Mouse (Mus musculus) neural tube, embryonic 14.5 days (tissue): Measurements from ENCODE around the gene Ankrd42. TPM values are rescaled to one million over a fixed set of nuclear protein-coding genes. Genes with fewer than 3 reads are reported as not detected.

Source experiments
- ATAC-seq: fragments of 200-750 bp; cut with Nextera tagmentation; 2 replicates; pipeline ENCODE4 v1.8.0; 2017; ENCODE audit warnings: low read depth, mild to moderate bottlenecking, moderate TSS enrichment, moderate library complexity
- H3K27ac ChIP-seq: fragments of 300-500 bp; sonication (generic); 2 replicates; pipeline ENCODE4 v1.5.1; 2014; ENCODE audit warnings: low read depth, mild to moderate bottlenecking, control low read depth, low read length, moderate library complexity, mixed read lengths
- H3K27me3 ChIP-seq: fragments of 300-500 bp; sonication (generic); 2 replicates; pipeline ENCODE4 v1.6.1; 2014; ENCODE audit warnings: low read length; ENCODE audit not compliant: control insufficient read depth, insufficient read depth
- H3K36me3 ChIP-seq: fragments of 300-500 bp; sonication (generic); 2 replicates; pipeline ENCODE4 v1.6.1; 2014; ENCODE audit warnings: low read length, mixed read lengths; ENCODE audit not compliant: control insufficient read depth, insufficient read depth
- H3K4me1 ChIP-seq: fragments of 300-500 bp; sonication (generic); 2 replicates; pipeline ENCODE4 v1.6.1; 2014; ENCODE audit warnings: low read length; ENCODE audit not compliant: control insufficient read depth, insufficient read depth
- H3K4me2 ChIP-seq: fragments of 300-500 bp; sonication (generic); 2 replicates; pipeline ENCODE4 v1.6.1; 2014; ENCODE audit warnings: mild to moderate bottlenecking, low read depth, low read length, control low read depth
- H3K4me3 ChIP-seq: fragments of 300-500 bp; sonication (generic); 2 replicates; pipeline ENCODE4 v1.5.1; 2014; ENCODE audit warnings: low read depth, low read length, control low read depth, mixed read lengths
- H3K9ac ChIP-seq: fragments of 300-500 bp; sonication (generic); replicated peaks from 2 replicates; pipeline ENCODE4 v1.6.1; 2014; ENCODE audit warnings: low read depth, mild to moderate bottlenecking, control low read depth, low read length, mixed read lengths
- H3K9me3 ChIP-seq: fragments of 300-500 bp; sonication (generic); 2 replicates; pipeline ENCODE4 v1.6.1; 2016; ENCODE audit warnings: low read length; ENCODE audit not compliant: control insufficient read depth
- WGBS: fragments of 180-500 bp; shearing (Covaris S2); extraction: QIAGEN DNeasy Blood & Tissue Kit; methylation state at CpG from one replicate; pipeline ENCODE4 v1.1.7; 2014; 5-methylcytosine and 5-hydroxymethylcytosine counted together
- polyA plus RNA-seq: library from polyadenylated mRNA; unstranded; fragments of >200 nt; fragmentation: Nextera tagmentation; extraction: Ambion mirVana; gene quantifications from 2 replicates; pipeline ENCODE4 v1.2.1, GENCODE M21; 2014

The Ankrd42 gene
- polyA plus RNA-seq, 1 experiment from 2014 or later = 16.5 TPM

DNA sequence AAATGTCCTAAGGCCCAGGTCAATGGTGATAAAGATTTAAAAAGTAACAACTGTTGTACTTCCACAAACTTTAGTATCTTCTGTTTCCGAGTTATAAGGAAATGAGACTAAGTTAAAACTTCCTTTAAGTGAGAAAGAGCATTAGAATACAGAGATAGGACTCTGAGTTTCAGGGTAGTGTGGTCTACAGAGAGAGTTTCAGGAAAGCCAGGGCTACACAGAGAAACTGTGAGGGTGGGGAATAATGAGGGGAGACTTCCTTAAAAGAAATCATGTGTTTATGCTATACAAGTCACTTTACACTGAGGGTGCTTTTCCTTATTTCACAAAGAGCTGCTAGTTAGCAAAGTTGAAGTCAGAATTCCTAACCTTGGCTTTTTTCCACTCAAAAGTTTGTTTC lies 16.4 kb upstream of the Ankrd42 start:
- Histone ChIP-seq H3K27me3 (no peaks in the 10 kb centered on the region), H3K9me3 (no peaks in the 10 kb centered on the region), H3K9ac (no peak overlapping the region), H3K36me3 (peaks cover 27% of the 10 kb centered on the region), H3K4me1 (peaks cover 4% of the 10 kb centered on the region; the same call in 1 of the 2 replicates), H3K27ac (no peak overlapping the region), H3K4me2 (no peak overlapping the region), H3K4me3 (no peak overlapping the region)
- no peak for ATAC-seq
- WGBS = 95% methylated on average over 1 of the region's 1 CpGs

- no peak for ATAC-seq
- Histone ChIP-seq H3K9ac (no peak overlapping the region), H3K4me2 (no peak overlapping the region), H3K36me3 (peaks cover 27% of the 10 kb centered on the region), H3K27ac (no peak overlapping the region), H3K4me3 (no peak overlapping the region), H3K4me1 (no peaks in the 10 kb centered on the region), H3K27me3 (no peaks in the 10 kb centered on the region), H3K9me3 (no peaks in the 10 kb centered on the region)
- WGBS = 91% methylated on average over 7 of the region's 7 CpGs
Measured at GRCm38 (mm10) chr7:92647790-92648189, 10.8 kb upstream of the Ankrd42 start.

GRCm38 (mm10) chr7:92642358-92642757 lies 5.4 kb upstream of the Ankrd42 start:
- H3K4me1 ChIP-seq = peaks cover 8% of the 10 kb centered on the region
- H3K9ac ChIP-seq = no peak overlapping the region
- H3K27ac ChIP-seq = no peak overlapping the region
- H3K36me3 ChIP-seq = peaks cover 22% of the 10 kb centered on the region; the same call in 1 of the 2 replicates
- H3K9me3 ChIP-seq = no peaks in the 10 kb centered on the region
- no peaks in the 10 kb centered on the region for H3K27me3 ChIP-seq
- H3K4me3 ChIP-seq = no peak overlapping the region
- no peak for ATAC-seq
- no peak overlapping the region for H3K4me2 ChIP-seq

- 0 out of 2 replicates have a peak, but pooled peaks cover 3% of the 10 kb centered on the region for H3K36me3 ChIP-seq
- H3K9ac ChIP-seq = peak overlapping the region; percentile 64; the same call in 1 of the 2 replicates
- H3K4me2 ChIP-seq = peak overlapping the region; percentile 98
- no peaks in the 10 kb centered on the region for H3K9me3 ChIP-seq
- peak overlapping the region; percentile 85; the same call in 1 of the 2 replicates for H3K4me3 ChIP-seq
- WGBS = 90% methylated on average over 5 of the region's 5 CpGs
- peaks cover 16% of the 10 kb centered on the region for H3K4me1 ChIP-seq
- no peak for ATAC-seq
- H3K27ac ChIP-seq = no peak overlapping the region
- H3K27me3 ChIP-seq = no peaks in the 10 kb centered on the region
Measured at GRCm38 (mm10) chr7:92638050-92638449, 1.1 kb upstream of the Ankrd42 start.

- peak overlapping the region; percentile 85 for H3K4me3 ChIP-seq
- peaks cover 16% of the 10 kb centered on the region for H3K4me1 ChIP-seq
- H3K27me3 ChIP-seq = no peaks in the 10 kb centered on the region
- H3K9me3 ChIP-seq = no peaks in the 10 kb centered on the region
- peak overlapping the region; percentile 64 for H3K9ac ChIP-seq
- 2% methylated on average over 49 of the region's 49 CpGs for WGBS
- H3K27ac ChIP-seq = no peak overlapping the region; the same call in 1 of the 2 replicates
- H3K36me3 ChIP-seq = 0 out of 2 replicates have a peak, but pooled peaks cover 1% of the 10 kb centered on the region
- ATAC-seq = peak; percentile 81
- peak overlapping the region; percentile 98 for H3K4me2 ChIP-seq
Measured at GRCm38 (mm10) chr7:92636295-92637011, 489 bp downstream of the Ankrd42 start.

DNA sequence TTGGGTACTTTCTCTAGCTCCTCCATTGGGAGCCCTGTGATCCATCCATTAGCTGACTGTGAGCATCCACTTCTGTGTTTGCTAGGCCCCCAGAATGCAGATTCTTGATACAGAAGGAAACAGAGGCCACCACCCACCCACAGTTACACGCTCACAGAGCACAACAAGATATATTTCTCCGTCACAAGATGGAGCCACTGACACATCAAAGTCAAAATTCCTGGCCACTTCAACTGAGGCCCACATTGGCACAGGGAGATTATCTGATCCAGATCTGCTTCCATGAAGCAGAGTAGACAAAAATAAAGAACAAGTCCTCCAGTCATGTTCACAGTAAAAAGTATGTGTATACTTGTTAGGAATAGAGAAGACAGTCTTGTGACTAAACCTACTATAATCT lies 6.8 kb downstream of the Ankrd42 start:
- no peak for ATAC-seq
- WGBS = 59% methylated on average over 2 of the region's 2 CpGs
- H3K4me2 ChIP-seq = no peak overlapping the region
- H3K9me3 ChIP-seq = no peaks in the 10 kb centered on the region
- no peak overlapping the region for H3K9ac ChIP-seq
- no peak overlapping the region for H3K27ac ChIP-seq
- H3K27me3 ChIP-seq = no peaks in the 10 kb centered on the region
- H3K4me3 ChIP-seq = no peak overlapping the region
- H3K36me3 ChIP-seq = no peaks in the 10 kb centered on the region
- no peaks in the 10 kb centered on the region for H3K4me1 ChIP-seq

- H3K27me3 ChIP-seq = no peaks in the 10 kb centered on the region
- no peak overlapping the region for H3K4me3 ChIP-seq
- WGBS = 56% methylated on average over 2 of the region's 2 CpGs
- no peak for ATAC-seq
- H3K27ac ChIP-seq = no peak overlapping the region
- no peaks in the 10 kb centered on the region for H3K4me1 ChIP-seq
- no peak overlapping the region for H3K4me2 ChIP-seq
- H3K9ac ChIP-seq = no peak overlapping the region
- H3K36me3 ChIP-seq = no peaks in the 10 kb centered on the region
- H3K9me3 ChIP-seq = no peaks in the 10 kb centered on the region
Measured at GRCm38 (mm10) chr7:92624488-92624887, 12.5 kb downstream of the Ankrd42 start.

GRCm38 (mm10) chr7:92610830-92611229 lies 26.1 kb downstream of the Ankrd42 start:
- Histone ChIP-seq H3K4me3 (no peak overlapping the region), H3K4me1 (no peaks in the 10 kb centered on the region), H3K27me3 (no peaks in the 10 kb centered on the region), H3K36me3 (no peaks in the 10 kb centered on the region; the same call in 1 of the 2 replicates), H3K27ac (no peak overlapping the region), H3K4me2 (no peak overlapping the region), H3K9ac (no peak overlapping the region), H3K9me3 (no peaks in the 10 kb centered on the region)
- no peak for ATAC-seq
- 75% methylated on average over 7 of the region's 7 CpGs for WGBS

GRCm38 (mm10) chr7:92604961-92605360 lies 32.0 kb downstream of the Ankrd42 start:
- Histone ChIP-seq H3K9me3 (no peaks in the 10 kb centered on the region), H3K27me3 (no peaks in the 10 kb centered on the region), H3K36me3 (peaks cover 4% of the 10 kb centered on the region), H3K4me2 (no peak overlapping the region), H3K4me1 (no peaks in the 10 kb centered on the region), H3K27ac (no peak overlapping the region), H3K9ac (no peak overlapping the region), H3K4me3 (no peak overlapping the region)
- 93% methylated on average over 7 of the region's 7 CpGs for whole genome bisulfite sequencing
- no peak for ATAC-seq
